Mouse (Mus musculus) testis, postnatal 10 days (tissue): ENCODE measurements around the gene Lypla2.
"Not testable (repeated sequence)": the region's sequence is repeated elsewhere in the genome, so short reads cannot be mapped to it uniquely, and the experiment has no call there.

ENCODE experiments used
- DNase-seq: peaks from one replicate; pipeline ENCODE4 v3.0.0; 2021; ENCODE audit warnings: low spot score

The Lypla2 gene

DNA sequence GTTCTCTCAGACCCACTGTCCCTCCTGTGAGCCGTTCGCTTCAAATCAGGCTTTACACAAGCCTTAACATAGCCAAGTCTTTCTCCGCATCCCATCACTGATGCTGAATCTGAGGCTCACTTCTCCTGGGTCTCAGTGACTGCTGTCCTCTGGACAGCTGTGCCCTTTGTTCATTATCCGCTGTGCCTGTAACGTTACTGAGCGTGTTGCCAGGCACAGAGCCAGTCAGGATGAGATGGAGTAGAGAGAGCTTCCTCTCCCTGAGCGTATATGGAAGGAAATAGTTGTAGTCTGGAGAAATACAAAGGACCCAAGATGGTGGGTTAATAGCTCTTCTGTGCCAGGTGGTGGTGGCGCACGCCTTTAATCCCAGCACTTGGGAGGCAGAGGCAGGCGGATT is 23.0 kb downstream of the Lypla2 start:
- DNase-seq = no peak

DNA sequence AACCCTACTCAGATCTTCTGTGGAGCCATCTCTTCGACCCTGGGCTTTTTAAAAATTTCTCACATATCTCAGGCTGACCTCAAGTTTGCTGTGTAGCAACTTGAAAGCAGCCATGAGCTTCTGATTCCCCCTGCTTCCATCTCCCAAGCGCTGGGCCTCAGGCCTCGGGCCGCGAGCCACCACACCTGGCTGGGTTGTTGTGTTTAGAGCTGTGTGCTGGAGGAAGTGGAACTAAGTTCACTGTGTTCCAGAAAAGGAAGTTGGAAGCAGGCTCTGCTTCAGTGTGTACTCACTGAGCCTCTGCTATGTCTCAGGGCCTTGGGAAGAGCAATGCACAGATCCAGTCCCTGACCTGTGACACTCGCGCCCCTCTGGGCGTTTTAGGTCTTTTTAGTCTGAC is 24.3 kb downstream of the Lypla2 start:
- no peak for DNase-seq

DNA sequence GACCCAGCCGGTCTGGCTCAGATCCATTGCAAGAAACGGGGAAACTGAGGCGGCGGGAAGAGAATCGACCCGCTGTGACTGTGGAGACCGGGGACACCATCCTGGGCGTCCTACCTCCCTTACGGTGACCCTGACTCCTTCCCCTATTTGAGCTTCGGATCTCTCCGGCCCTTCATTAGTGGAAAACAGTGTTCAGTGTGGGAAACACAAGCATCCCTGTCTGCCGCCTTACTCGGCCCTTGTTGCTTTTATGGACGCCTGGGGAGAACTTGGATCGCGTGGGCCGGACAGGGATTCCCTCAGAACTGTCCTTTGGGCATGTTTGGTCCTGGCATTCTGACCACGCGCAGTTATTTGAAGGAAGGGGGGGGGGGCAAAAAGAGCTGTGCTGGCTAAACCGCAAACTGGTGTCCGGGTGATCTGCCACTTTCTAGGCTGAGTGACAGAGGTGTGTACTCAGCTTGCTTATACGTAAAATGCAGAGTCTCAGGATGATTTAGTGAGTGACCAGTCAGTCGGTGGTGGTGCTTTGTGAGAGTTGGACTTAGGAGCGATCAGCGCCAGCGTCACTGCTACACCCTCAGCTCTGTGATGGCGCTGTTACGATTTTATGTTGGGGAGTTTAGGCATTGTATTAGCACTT is 25.6 kb downstream of the Lypla2 start:
- DNase-seq = no peak

DNA sequence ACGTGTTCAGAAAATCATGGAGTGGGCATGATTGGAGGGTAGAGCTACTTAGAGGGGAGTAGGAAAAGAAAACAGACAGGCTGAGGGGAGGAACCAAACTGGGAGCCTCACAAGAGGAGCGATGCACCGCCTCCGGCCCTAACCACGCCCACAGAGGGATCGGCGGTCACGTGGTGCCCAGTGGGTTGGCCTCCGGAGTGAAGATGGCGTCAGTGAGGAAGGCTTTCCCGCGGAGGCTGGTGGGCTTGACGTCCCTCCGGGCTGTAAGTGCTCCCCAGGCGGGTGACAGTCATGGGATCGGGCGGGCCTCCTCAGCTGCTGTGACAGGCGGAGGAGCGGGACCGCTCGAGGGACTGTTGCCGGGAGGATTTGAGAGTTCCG is 26.2 kb downstream of the Lypla2 start, which contains the start of gene Hmgcl:
Gene Hmgcl (plus strand): TSS at position 171 of the 381 bp plus-strand sequence.
- DNase-seq = peak; percentile 98

DNA sequence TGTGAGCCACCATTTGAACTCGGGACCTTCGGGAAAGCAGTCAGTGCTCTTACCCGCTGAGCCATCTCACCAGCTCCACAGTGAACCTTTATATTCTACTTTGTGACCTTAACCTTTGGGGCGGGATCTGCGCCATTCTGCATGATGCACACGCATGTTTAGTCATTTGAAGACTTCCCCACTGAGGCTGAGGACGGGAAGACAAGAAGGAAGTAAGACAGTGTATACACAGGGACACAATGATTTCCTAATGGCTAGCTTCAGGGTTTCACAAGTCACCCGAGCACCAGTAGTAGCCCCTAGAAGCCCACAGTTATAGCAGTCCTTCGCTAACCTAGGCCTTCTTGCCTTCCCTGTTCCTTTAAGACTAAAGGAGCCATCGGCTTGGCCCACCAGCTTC is 26.7 kb downstream of the Lypla2 start:
- DNase-seq = no peak

DNA sequence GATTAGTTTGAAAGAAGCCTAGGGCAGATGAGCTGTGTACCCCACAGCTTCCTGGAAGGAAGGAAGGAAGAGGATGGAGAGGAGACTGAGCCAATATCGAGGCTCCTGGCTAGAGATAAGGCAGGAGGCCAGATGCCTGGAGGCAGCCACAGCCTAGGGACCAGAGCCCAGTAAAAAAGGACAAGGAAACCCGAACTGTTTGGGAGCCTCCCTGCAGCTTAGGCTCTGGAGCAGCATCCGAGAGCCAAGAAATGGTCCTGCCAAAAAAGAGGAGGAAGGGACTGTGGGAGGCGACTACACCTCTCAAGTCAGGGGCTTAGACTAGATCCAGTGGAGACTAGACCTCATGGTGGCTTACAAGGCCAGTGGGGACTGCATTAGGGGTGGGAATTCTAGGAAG is 29.0 kb downstream of the Lypla2 start:
- no peak for DNase-seq

DNA sequence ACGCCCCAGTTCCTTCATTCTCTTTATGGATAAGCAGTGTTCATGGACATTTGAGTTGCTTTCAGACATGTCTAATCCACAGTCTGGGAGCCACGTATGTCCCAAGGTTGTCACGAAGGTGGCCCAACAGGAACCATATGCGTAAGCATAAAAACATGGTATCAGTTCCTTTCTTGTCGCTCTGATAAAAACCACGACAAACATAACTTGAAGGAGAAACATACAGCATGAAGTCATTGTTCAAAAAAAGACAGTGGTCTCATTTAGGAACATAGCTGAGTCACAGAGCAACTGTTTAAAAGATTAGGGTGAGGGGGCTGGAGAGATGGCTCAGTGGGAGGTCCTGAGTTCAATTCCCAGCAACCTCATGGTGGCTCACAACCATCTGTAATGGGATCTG is 30.2 kb downstream of the Lypla2 start:
- DNase-seq = no peak

DNA sequence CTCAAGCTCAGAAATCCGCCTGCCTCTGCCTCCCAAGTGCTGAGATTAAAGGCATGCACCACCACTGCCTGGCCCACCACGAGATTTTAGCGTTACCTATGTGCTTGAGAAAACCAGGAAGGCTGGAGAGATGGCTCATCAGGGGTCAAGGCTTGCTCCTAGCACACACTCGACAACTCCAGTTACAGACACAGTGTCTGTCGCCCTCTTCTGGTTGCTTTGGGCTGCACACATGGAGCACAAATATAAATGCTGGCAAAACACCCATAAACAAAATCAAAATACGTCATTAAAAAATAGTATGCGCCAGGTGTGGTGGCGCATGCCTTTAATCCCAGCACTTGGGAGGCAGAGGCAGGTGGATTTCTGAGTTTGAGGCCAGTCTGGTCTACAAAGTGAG is 31.4 kb downstream of the Lypla2 start:
- not testable (repeated sequence) for DNase-seq

DNA sequence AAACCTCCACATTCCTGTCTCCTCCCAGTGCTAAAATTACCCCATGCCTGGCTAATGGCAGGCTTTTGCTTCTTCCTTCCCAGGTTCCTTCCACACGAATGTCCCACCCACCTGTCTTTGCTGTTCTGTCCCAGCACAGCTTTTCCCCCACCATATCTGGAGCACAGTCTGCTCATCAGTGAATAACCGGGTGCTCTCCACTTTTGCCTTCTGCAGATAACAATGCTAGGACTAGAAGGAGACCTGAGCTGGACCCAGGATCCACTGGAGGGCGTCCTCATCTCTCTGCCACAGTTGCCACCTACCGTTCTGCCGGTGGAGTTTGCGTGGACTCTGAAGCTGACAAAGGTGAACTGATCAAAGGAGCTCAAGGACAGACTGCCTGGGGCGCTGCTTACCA is 33.6 kb downstream of the Lypla2 start:
- no peak for DNase-seq

DNA sequence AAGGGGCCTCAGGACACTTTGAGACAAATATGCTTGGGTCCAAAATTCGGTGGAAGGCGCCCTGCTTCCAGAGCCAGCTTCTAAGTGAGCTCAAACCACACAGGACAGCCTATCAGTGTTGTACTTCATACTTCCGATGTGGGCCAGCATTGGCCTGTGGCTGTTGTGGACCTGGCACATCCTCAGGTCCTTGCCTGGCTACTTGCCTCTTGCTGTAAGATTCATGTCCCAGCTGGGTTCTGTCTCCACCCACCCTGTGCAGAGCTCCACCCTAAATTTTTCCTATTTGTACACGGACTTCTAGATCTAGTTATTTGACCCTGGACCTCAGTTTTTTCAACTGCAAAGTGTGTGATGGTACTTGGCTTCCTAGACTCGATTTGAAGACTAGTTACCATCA is 36.9 kb downstream of the Lypla2 start:
- no peak for DNase-seq

DNA sequence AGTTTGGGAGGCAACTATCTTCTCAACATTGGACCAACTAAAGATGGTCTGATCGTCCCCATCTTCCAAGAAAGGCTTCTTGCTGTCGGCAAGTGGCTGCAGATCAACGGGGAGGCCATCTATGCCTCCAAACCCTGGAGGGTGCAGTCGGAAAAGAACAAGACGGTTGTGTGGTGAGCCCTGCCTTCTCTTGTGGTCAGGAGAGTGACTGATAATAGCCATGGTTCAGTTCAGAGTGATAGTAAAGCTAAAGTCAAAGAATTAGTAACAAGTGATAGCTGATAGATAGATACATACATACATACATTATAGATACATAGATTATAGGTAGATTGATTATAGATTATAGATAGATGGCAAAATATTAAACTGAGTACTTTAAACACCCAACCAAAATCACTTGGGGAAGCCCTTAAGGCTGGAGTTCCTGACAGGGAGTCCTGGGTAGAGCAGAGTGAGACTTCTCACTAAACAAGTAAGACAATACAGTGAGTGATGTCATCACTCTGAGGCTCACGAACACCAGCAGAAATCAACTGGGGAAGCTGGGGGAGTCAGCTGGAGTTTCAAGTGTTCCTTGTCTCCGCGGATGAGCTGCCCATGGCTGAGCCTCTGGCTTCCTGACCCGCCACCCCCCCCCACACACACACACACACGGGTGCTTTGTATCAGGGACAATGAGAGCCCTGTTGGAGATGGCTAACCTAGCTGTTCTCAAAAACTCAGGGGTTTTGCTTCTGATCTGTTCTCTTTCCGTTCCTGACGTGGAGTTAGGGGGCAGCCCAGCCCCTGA is 37.5 kb downstream of the Lypla2 start:
- no peak for DNase-seq

DNA sequence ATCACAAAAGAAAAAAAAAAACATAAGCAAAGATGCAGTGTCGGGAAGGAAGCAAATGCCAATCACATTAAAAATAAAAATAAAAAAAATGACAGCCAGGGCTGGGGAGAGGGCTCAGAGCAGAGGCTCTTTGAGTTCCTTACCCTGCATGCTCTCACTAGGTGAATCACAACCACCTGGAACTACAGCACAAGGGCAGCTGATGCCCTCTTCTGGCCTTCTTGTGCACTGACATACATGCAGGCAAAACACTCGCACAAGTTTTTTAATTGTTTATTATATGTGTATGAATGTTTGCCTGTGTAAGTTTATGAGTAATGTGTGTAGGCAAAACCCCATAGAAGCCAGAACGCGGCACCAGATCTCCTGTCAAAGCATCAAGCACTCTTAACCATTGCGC is 40.6 kb downstream of the Lypla2 start:
- DNase-seq = no peak

DNA sequence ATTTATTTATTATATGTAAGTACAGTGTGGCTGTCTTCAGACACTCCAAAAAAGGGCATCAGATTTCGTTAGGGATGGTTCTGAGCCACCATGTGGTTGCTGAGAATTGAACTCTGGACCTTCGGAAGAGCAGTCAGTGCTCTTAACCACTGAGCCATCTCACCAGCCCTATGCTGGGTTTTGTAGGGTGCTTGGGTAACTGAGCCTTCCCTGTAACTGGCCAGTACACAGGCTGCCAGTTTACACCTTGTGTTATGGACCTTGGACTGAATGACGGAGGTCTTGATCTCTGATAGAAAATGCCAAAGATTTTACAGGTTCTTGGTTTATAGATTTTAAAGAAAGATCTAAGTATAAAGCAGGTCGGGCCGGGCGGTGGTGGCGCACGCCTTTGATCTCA is 42.2 kb downstream of the Lypla2 start:
- no peak for DNase-seq

DNA sequence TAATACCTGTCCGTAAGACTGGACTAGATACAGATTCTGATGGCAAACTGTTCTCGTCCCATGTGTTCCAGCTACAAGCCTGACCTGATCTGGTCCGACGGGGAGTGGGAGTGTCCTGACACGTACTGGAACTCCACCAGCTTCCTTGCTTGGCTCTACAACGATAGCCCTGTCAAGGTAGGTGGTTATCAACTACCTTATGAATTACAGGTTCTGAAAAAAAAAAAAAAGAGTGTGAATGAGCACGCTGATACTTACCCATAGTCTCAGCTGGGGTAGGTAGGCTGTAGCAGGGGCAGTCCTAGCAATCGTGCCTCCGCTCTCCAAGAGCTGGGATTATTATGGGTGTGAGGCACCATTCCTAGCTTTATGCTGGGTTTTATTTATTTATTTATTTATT is 42.6 kb downstream of the Lypla2 start:
- DNase-seq = no peak

DNA sequence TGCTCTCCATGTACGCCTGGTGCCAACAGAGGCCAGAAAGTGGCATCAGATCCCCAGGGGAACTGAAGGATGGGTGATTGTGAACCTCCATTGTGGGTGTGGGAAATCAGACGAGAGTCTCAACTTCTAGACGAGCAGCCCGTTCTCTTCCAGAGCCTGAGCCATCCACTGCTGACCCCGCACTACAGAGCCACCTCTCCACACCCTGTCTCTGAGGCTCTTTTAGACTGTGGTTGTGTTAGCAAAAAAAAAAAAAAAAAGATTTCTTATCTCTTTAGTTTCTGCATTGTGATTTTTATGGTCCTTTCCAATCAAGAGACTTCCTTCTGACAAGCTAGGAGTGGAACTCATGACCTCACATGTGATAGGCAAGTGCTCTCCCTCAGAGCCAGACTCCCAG is 43.0 kb downstream of the Lypla2 start:
- DNase-seq = no peak

DNA sequence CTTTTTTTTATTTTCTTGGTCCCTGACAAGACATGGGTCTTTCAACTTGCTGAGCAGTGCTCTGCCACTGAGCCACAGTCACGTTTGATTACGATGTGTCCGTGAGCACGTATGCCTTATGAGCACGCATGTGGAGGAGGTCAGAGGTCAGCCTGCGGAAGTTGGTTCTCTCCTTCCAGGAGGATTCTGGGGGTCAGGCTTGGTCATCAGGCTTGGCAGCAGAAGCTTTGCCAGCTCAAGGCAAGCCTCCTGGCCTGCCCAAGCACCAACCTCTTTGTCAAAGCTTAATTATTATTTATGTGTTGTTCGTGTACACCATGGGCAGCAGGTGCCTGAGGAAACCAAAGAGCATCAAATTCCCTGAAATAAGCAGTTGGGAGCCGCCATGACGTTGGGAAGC is 44.0 kb downstream of the Lypla2 start:
- no peak for DNase-seq

DNA sequence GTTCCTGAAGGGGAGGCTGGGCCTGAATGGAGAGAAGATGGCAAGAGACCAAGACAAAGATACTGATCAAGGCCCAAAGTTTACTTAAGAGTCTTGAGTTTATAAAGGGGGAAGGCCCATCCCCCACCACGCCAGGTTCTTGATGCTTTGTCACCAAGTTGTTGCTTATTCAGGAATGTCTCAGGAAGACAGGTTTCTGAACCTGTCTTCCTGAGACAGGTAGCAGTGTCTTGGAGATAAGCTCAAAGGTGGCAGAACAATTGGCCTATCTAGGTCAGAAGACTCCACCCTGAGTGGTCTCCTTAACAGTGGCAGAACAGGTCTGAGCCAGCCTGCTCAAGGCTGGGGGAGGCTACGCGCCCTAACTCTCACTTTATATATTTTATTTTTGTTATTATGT is 45.6 kb downstream of the Lypla2 start:
- DNase-seq = no peak

DNA sequence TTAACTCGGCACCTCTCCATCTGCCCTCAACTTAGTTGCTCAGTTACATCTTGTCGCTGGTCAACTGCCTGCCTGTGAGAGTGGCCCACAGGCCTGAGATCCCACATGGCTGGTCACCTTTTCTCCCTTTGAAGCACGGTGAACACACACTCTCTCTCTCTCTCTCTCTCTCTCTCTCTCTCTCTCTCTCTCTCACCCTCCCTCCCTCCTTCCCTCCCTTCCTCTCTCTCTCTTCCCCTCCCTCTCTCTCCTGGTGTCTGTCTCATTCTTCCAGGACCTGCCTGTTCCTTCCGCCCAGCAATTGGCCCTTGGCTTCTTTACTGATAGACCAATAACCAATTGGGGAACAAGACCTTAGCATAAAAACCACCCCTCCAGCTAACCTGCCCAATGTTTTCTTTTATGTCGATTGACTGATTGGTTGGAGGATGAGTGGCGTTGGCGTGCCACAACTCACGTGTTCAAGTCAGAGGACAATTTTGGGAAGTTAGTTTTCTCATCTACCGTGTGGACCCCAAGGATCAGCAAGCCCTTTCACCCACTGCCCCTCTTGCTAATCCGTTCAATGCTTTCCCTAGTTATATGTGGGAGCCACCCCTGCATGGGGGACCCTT is 46.1 kb downstream of the Lypla2 start:
- DNase-seq = no peak

DNA sequence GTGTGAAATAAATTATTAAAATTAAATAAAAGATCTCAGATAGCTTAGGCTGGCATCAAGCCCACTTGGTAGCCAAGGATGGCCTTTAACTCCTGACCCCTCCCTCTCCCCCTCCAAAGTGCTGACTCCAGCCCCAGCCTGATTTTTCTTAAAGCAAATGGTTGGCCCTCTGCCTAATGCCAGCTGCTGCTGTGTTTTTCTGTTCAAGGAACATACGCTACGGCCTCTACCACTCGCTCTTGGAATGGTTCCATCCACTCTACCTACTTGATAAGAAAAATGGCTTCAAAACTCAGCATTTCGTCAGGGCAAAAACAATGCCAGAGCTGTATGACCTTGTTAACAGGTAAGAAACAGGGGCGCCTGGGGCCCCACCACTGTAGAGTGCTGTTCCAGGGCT is 47.1 kb downstream of the Lypla2 start:
- no peak for DNase-seq

DNA sequence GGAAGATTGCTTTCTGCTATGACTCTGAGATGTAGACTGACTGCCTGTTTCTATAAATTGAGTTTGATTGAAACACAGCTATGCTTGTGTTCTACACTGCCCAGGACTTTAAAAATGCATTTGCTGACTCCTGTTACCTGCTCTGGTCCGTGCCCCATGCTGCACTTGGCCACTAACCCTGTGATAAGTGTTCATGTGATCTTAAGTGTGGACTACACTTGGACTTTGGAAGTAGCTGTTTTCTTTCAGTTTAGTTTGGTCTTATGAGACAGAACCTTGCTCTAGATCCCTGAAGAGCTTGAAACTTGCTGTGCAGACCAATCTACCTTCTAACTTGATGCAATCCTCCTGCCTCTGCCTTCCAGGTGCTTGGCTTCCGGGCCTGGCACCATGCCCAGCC is 48.0 kb downstream of the Lypla2 start:
- DNase-seq = no peak

DNA sequence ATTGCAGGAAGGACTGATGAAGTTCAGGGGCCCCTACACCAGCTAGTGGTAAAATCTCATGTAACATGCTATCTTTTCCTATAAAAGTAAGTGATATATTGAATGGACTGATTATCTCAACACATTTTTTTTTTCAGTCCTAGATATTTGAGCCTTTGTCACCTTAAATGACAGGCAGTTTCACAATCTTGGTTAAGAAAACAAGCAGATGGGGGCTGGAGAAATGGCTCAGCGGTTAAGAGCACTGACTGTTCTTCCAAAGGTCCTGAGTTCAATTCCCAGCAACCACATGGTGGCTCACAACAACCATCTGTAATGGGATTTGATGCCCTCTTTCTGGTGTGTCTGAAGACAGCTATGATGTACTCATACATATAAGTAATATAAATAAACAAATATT is 50.2 kb downstream of the Lypla2 start:
- no peak for DNase-seq

DNA sequence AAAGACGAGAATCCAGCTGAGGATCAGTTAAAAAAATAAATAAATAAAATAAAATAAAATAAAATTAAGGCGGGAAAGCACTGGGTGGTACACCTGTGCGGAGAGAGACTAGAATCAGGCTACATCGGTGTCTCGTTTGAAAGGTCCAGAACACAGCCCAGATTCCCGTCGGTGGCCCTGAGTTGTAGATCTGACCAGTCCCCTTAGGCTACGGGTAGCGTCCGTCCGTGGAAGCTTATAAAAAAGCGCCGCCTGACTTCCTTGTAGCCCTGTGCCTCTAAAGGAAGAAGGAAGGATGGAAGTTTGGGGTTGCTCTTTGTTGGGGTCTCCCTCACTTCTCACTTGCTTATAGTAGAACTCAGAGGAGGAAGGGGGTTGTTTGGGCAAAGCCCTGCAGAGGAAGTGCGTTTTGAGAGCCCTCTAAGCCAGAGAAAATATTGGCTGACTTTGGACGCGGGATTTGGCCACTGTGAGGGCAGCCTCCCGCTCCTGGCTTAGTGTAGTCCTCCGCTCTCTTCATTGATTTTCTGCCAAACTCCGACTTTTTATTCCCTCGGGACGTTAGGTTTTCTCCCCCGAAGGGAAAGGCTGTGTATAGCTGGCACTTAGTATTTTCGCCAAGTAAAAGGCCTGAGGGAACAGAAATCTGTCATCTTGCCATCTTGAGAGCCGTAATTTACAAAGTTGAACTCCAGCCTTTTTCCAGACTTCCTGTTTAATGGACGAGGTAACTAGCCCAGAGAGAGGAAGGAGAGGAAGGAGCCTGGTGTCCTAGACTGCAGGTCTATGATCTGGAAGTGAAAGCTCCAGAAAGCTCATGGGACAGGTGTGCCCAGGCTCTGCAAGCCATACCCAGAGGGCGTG is 50.9 kb downstream of the Lypla2 start:
- no peak for DNase-seq
